Mouse (Mus musculus): ENCODE results near the gene Plet1.

DNA sequence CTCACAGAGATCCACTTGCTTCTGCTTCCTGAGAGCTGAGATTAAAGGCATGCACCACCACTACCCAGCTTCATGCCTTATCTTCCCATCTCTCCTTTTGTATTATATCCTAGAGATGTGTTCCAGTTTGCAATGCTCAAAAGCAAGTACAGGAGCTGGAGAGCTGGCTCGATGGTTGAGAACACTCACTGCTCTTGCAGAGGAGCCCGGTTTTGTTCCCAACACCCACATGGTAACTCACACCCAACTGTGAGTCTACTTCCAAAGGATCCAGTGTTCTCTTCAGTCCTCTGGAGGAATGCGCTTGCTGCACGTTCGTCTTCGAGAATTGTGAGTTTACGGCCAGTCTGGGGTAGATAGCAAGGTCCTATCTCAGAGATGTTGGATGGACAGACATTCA, 19.0 kb upstream of the Plet1 start:
- TF ChIP-seq POLR2A (IDR thresholded peaks at IDR 0.05; ENCODE audit: insufficient read length, low read depth) (no peak), MYOD1 (IDR thresholded peaks at IDR 0.05; ENCODE audit: control insufficient read depth in 1 of 3, insufficient read length in 2 of 3, low read depth in 2 of 3) (no peak), REST (IDR thresholded peaks at IDR 0.05; ENCODE audit: insufficient read depth, insufficient read length) (no peak)

All from myocyte (in vitro differentiated cells).